Mouse (Mus musculus): ENCODE measurements around the gene Hif1an. TPM values are rescaled to one million over a fixed set of nuclear protein-coding genes. Genes with fewer than 3 reads are reported as not detected.

The Hif1an gene
- polyA plus RNA-seq, 1 experiment from 2014 or later = 6.8 TPM

- H3K9ac ChIP-seq (replicated peaks) = no peak overlapping the region
- H3K4me2 ChIP-seq (ENCODE audit: low read depth, low read length) = no peak overlapping the region
- no peak overlapping the region for H3K27ac ChIP-seq (ENCODE audit: low read depth)
- no peaks in the 10 kb centered on the region for H3K4me1 ChIP-seq (ENCODE audit: insufficient read depth)
- H3K9me3 ChIP-seq (ENCODE audit: low read length) = peaks cover 8% of the 10 kb centered on the region
- no peaks in the 10 kb centered on the region for H3K36me3 ChIP-seq (replicated peaks; ENCODE audit: insufficient read depth, low read length)
- ATAC-seq (peak; percentile 78), DNase-seq (no peak)
- H3K4me3 ChIP-seq (ENCODE audit: low read depth, low read length) = no peak overlapping the region
- WGBS (ENCODE audit: insufficient replicate concordance) = 68% methylated on average over 8 of the region's 8 CpGs
- H3K27me3 ChIP-seq (ENCODE audit: insufficient read depth, low read length) = peaks cover 5% of the 10 kb centered on the region; the same call in 1 of the 2 replicates
- TF ChIP-seq EP300 (IDR thresholded peaks at IDR 0.05; ENCODE audit: low read depth) (no peak), CTCF (IDR thresholded peaks at IDR 0.05; ENCODE audit: low read depth) (no peak)
Measured at GRCm38 (mm10) chr19:44542694-44543178, 19.9 kb upstream of the Hif1an start.

GRCm38 (mm10) chr19:44544372-44544771, 18.3 kb upstream of the Hif1an start:
- H3K36me3 ChIP-seq (replicated peaks; ENCODE audit: insufficient read depth, low read length) = peaks cover 13% of the 10 kb centered on the region

DNA sequence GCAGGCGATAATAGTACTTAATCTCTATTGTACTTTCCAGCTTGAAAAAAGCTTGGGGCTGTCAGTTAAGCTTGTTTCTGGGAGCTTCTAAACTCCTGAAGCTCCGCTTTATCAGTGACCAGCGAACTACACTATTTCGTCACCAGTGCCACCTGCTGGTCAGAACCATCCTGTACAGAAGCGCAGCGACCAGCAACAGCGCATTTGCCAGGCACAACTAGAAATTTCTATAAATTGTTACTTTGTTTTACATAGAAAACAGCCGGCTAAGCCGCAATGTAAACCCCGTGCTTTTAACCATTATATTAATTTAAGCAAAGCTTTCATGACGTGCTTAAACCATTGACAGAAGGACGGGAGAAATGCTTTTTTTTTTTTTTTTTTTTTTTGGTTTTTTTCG, 17.9 kb upstream of the Hif1an start:
- 2% methylated on average over 13 of the region's 13 CpGs for WGBS (ENCODE audit: insufficient replicate concordance)

More at GRCm38 (mm10) chr19:44544372-44544771, 18.3 kb upstream of the Hif1an start:
- no peak overlapping the region for H3K27ac ChIP-seq (ENCODE audit: low read depth)
- peaks cover 8% of the 10 kb centered on the region for H3K9me3 ChIP-seq (ENCODE audit: low read length)
- no peaks in the 10 kb centered on the region for H3K4me1 ChIP-seq (ENCODE audit: insufficient read depth)
- no peak overlapping the region for H3K4me3 ChIP-seq (ENCODE audit: low read depth, low read length)
- 67% methylated on average over 10 of the region's 10 CpGs for WGBS (ENCODE audit: insufficient replicate concordance)
- peaks cover 5% of the 10 kb centered on the region; the same call in 1 of the 2 replicates for H3K27me3 ChIP-seq (ENCODE audit: insufficient read depth, low read length)
- no peak for TF ChIP-seq EP300 (IDR thresholded peaks at IDR 0.05; ENCODE audit: low read depth)
- no peak for TF ChIP-seq CTCF (IDR thresholded peaks at IDR 0.05; ENCODE audit: low read depth)
- DNase-seq = no peak
- no peak overlapping the region for H3K9ac ChIP-seq (replicated peaks)
- no peak for ATAC-seq
- H3K4me2 ChIP-seq (ENCODE audit: low read depth, low read length) = 0 out of 2 replicates have a peak overlapping the region, but pooled peaks have one; percentile 85

GRCm38 (mm10) chr19:44545321-44546041, 17.2 kb upstream of the Hif1an start, which contains the start of gene Sec31b:
Sec31b (minus strand) TSS chr19:44545864.
- ATAC-seq = peak; percentile 66
- H3K27ac ChIP-seq (ENCODE audit: low read depth) = no peak within 1 kb of the TSS
- 2% methylated on average over 35 of the region's 47 CpGs for WGBS (ENCODE audit: insufficient replicate concordance)
- peaks cover 23% of the 10 kb centered on the region for H3K36me3 ChIP-seq (replicated peaks; ENCODE audit: insufficient read depth, low read length)
- peaks cover 5% of the 10 kb centered on the region; the same call in 1 of the 2 replicates for H3K27me3 ChIP-seq (ENCODE audit: insufficient read depth, low read length)
- peak; percentile 64 for DNase-seq
- peak within 1 kb of the TSS; percentile 85 for H3K4me2 ChIP-seq (ENCODE audit: low read depth, low read length)
- H3K4me3 ChIP-seq (ENCODE audit: low read depth, low read length) = peak within 1 kb of the TSS; percentile 50
- no peaks in the 10 kb centered on the region for H3K4me1 ChIP-seq (ENCODE audit: insufficient read depth)
- no peak for TF ChIP-seq EP300 (IDR thresholded peaks at IDR 0.05; ENCODE audit: low read depth)
- TF ChIP-seq CTCF (IDR thresholded peaks at IDR 0.05; ENCODE audit: low read depth) = no peak
- peak within 1 kb of the TSS; percentile 52 for H3K9ac ChIP-seq (replicated peaks)
- H3K9me3 ChIP-seq (ENCODE audit: low read length) = peaks cover 4% of the 10 kb centered on the region

More for the DNA sequence above, 17.9 kb upstream of the Hif1an start:
- H3K4me1 ChIP-seq (ENCODE audit: insufficient read depth) = no peaks in the 10 kb centered on the region
- TF ChIP-seq EP300 (IDR thresholded peaks at IDR 0.05; ENCODE audit: low read depth) = no peak
- TF ChIP-seq CTCF (IDR thresholded peaks at IDR 0.05; ENCODE audit: low read depth) = peak; percentile 85
- H3K9me3 ChIP-seq (ENCODE audit: low read length) = peaks cover 8% of the 10 kb centered on the region
- ATAC-seq = peak; percentile 50; the same call in 1 of the 2 replicates
- H3K4me3 ChIP-seq (ENCODE audit: low read depth, low read length) = peak overlapping the region; percentile 50
- no peak overlapping the region for H3K9ac ChIP-seq (replicated peaks)
- H3K4me2 ChIP-seq (ENCODE audit: low read depth, low read length) = peak overlapping the region; percentile 85
- peak; percentile 86 for DNase-seq
- H3K27ac ChIP-seq (ENCODE audit: low read depth) = no peak overlapping the region
- H3K27me3 ChIP-seq (ENCODE audit: insufficient read depth, low read length) = peaks cover 5% of the 10 kb centered on the region; the same call in 1 of the 2 replicates
- H3K36me3 ChIP-seq (replicated peaks; ENCODE audit: insufficient read depth, low read length) = peaks cover 16% of the 10 kb centered on the region

GRCm38 (mm10) chr19:44552731-44553130, 9.9 kb upstream of the Hif1an start, which contains the start of gene Gm20538:
Gm20538 (minus strand) TSS chr19:44552831.
- no peak within 1 kb of the TSS for H3K4me3 ChIP-seq (ENCODE audit: low read depth, low read length)
- 84% methylated on average over 4 of the region's 4 CpGs for WGBS (ENCODE audit: insufficient replicate concordance)
- H3K4me1 ChIP-seq (ENCODE audit: insufficient read depth) = peaks cover 7% of the 10 kb centered on the region
- H3K27me3 ChIP-seq (ENCODE audit: insufficient read depth, low read length) = no peaks in the 10 kb centered on the region
- no peak for DNase-seq
- no peak for ATAC-seq
- peaks cover 52% of the 10 kb centered on the region for H3K36me3 ChIP-seq (replicated peaks; ENCODE audit: insufficient read depth, low read length)
- no peak within 1 kb of the TSS for H3K9ac ChIP-seq (replicated peaks)
- no peak within 1 kb of the TSS for H3K4me2 ChIP-seq (ENCODE audit: low read depth, low read length)
- no peak for TF ChIP-seq EP300 (IDR thresholded peaks at IDR 0.05; ENCODE audit: low read depth)
- no peak for TF ChIP-seq CTCF (IDR thresholded peaks at IDR 0.05; ENCODE audit: low read depth)
- no peaks in the 10 kb centered on the region for H3K9me3 ChIP-seq (ENCODE audit: low read length)
- H3K27ac ChIP-seq (ENCODE audit: low read depth) = no peak within 1 kb of the TSS

GRCm38 (mm10) chr19:44553286-44553685, 9.4 kb upstream of the Hif1an start:
- Histone ChIP-seq H3K36me3 (replicated peaks; ENCODE audit: insufficient read depth, low read length) (peaks cover 50% of the 10 kb centered on the region), H3K4me1 (ENCODE audit: insufficient read depth) (peaks cover 7% of the 10 kb centered on the region), H3K9ac (replicated peaks) (no peak overlapping the region), H3K4me3 (ENCODE audit: low read depth, low read length) (no peak overlapping the region), H3K4me2 (ENCODE audit: low read depth, low read length) (no peak overlapping the region), H3K9me3 (ENCODE audit: low read length) (no peaks in the 10 kb centered on the region), H3K27me3 (ENCODE audit: insufficient read depth, low read length) (no peaks in the 10 kb centered on the region), H3K27ac (ENCODE audit: low read depth) (no peak overlapping the region)
- TF ChIP-seq EP300 (IDR thresholded peaks at IDR 0.05; ENCODE audit: low read depth) = no peak
- TF ChIP-seq CTCF (IDR thresholded peaks at IDR 0.05; ENCODE audit: low read depth) = no peak
- DNase-seq (no peak), ATAC-seq (no peak)
- WGBS (ENCODE audit: insufficient replicate concordance) = 88% methylated on average over 4 of the region's 4 CpGs
